Mouse (Mus musculus): Measurements from ENCODE around the gene Supt6. TPM values are rescaled to one million over a fixed set of nuclear protein-coding genes. Genes with fewer than 3 reads are reported as not detected.

The Supt6 gene
- total and polyA plus RNA-seq, 3 experiments: 30.4 to 99.9 (median 65.5) TPM

- 0 out of 2 replicates have a peak, but pooled peaks have one; percentile 11 for TF ChIP-seq TBP (conservative IDR thresholded peaks at IDR 0.05; ENCODE audit: low read depth, low read length)
Observed at GRCm38 (mm10) chr11:78261380-78262352, 15.9 kb upstream of the Supt6 start, which contains the start of gene 2610507B11Rik (continued).

- Histone ChIP-seq H3K4me2 (ENCODE audit: insufficient read depth, low read depth, poor library complexity, severe bottlenecking) (peak overlapping the region; percentile 0; the same call in 1 of the 2 replicates), H3K27me3 (replicated peaks) (peaks cover 7% of the 10 kb centered on the region), H3K36me3 (replicated peaks in 1 of 2; ENCODE audit: control insufficient read depth in 1 of 2, insufficient read depth in 1 of 2, low read length in 1 of 2) (peaks cover 23 to 32% of the 10 kb centered on the region in 2 experiments), H3K4me1 (ENCODE audit: control insufficient read depth in 1 of 2, insufficient read depth in 2 of 2) (peaks cover 0 to 17% of the 10 kb centered on the region in 2 experiments; a peak in 2 of 4 replicates), H3K79me2 (replicated peaks; ENCODE audit: control insufficient read depth, extremely low read depth, insufficient read depth, poor library complexity, severe bottlenecking) (peaks cover 19% of the 10 kb centered on the region), H3K9ac (ENCODE audit: insufficient read depth, low read depth) (no peak overlapping the region; the same call in 1 of the 2 replicates), H3K4me3 (replicated peaks in 1 of 3; ENCODE audit: low read depth in 2 of 3, low read length in 2 of 3, poor library complexity in 1 of 3) (no peak overlapping the region), H3K27ac (ENCODE audit: insufficient read depth, low read depth) (no peak overlapping the region), H3K9me3 (replicated peaks; ENCODE audit: low read length) (no peaks in the 10 kb centered on the region)
- TF ChIP-seq MXI1 (IDR thresholded peaks at IDR 0.05; ENCODE audit: low read depth, low read length): no peak
- no peak for TF ChIP-seq ZC3H11A (IDR thresholded peaks at IDR 0.05; ENCODE audit: low read depth, low read length)
- 0 out of 2 replicates have a peak, but pooled peaks have one; percentile 1 for TF ChIP-seq UBTF (IDR thresholded peaks at IDR 0.05; ENCODE audit: low read depth, low read length)
- TF ChIP-seq HCFC1 (IDR thresholded peaks at IDR 0.05; ENCODE audit: low read depth, low read length): no peak
- no peak for TF ChIP-seq PAX5 (IDR thresholded peaks at IDR 0.05; ENCODE audit: low read length)
- no peak for TF ChIP-seq CHD2 (IDR thresholded peaks at IDR 0.05; ENCODE audit: low read length)
- no peak for TF ChIP-seq IRF4 (IDR thresholded peaks at IDR 0.05; ENCODE audit: low read depth, low read length)
- TF ChIP-seq ELF1 (IDR thresholded peaks at IDR 0.05; ENCODE audit: low read depth, low read length): no peak
- no peak for TF ChIP-seq MAZ (IDR thresholded peaks at IDR 0.05; ENCODE audit: low read depth, low read length)
- peak; percentile 51 for TF ChIP-seq ZNF384 (IDR thresholded peaks at IDR 0.05; ENCODE audit: low read depth, low read length)
- no peak for TF ChIP-seq ETS1 (conservative IDR thresholded peaks at IDR 0.05; ENCODE audit: low read depth, low read length)
- TF ChIP-seq BHLHE40 (IDR thresholded peaks at IDR 0.05; ENCODE audit: low read depth, low read length): no peak
- TF ChIP-seq ZKSCAN1 (IDR thresholded peaks at IDR 0.05; ENCODE audit: borderline replicate concordance, low read depth, low read length): no peak
- no peak for TF ChIP-seq NRF1 (IDR thresholded peaks at IDR 0.05; ENCODE audit: low read depth, low read length)
- no peak for TF ChIP-seq NELFE (IDR thresholded peaks at IDR 0.05; ENCODE audit: low read depth, low read length)
- no peak for TF ChIP-seq RAD21 (IDR thresholded peaks at IDR 0.05; ENCODE audit: low read depth, low read length)
- in situ Hi-C loops (cut with MboI; ENCODE audit: low pct_ligation_motif_present, low pct_unique_long_range_greater_than_20kb, low sequenced_read_pairs) (no loop called here), dilution Hi-C loops (cut with MboI; ENCODE audit: extremely low pct_ligation_motif_present, extremely low pct_unique_long_range_greater_than_20kb, low sequenced_read_pairs) (no loop called here)
- no peak for DNase-seq (ENCODE audit: extremely low read depth)
Observed at GRCm38 (mm10) chr11:78260489-78261258, 14.9 kb upstream of the Supt6 start.

Data from CH12.LX (cell line).